Mouse (Mus musculus): Measurements from ENCODE around the gene Myl6.

Gene Myl6

DNA sequence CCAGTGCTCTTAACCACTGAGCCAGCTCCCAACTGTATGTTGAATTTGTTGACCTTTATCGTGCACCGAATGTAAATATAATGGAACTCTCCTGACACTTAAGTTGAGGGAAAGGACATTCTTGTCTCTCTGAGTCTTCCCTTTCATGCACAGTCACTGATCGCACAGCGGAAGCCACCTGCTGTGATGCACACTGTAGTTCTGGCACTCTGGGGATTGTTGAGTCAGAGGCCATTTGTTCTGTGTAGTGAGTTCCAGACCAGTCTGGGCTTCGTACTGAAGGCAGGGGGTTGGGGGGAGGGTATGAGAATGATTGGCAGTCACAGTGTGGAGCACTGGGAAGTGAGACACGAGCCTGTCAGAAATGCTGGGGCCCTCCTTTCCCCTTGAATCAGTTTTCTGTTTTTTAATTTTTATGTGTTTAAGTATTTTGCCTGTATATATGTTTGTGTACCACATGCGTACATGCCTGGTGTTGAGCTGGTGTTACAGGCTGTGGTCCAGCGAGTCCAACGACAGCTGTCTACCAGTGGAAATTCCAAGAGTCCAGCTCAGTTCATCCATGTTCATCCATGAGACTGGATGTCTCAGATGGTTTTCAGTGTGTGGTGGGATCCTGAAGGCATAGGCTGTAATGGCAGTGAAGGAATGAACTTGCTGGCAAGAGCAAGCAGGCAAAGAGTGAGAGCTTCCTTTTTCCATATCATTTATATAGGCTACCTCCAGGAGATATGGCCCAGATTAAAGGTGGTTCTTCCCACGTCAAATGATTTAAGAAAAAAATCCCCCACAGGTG is 52.4 kb downstream of the Myl6 start:
- CTCF ChIA-PET, result interaction anchor here in 3 of 4 experiments (0.6 to 2.7 kb wide), 14 partner anchors 7 to 191 kb away, joined by 3 to 11 read pairs (median 4); partner anchors contain the start of genes Ankrd52 (in 2 of the 3), Nabp2 (in 1 of the 3) and Rnf41 (in 1 of the 3)
- POLR2A ChIA-PET, result interaction anchor here (0.6 to 2.7 kb wide), 16 partner anchors 10 to 482 kb away, joined by 3 to 19 read pairs (median 4); partner anchors contain the start of genes Nabp2 (in 2 of the 4), Rnf41 (in 2 of the 4), Ankrd52 (in 1 of the 4) and Bloc1s1 (in 1 of the 4)
